7 mouse cellular contexts compared by ENCODE assay signal in the genomic region with DNA sequence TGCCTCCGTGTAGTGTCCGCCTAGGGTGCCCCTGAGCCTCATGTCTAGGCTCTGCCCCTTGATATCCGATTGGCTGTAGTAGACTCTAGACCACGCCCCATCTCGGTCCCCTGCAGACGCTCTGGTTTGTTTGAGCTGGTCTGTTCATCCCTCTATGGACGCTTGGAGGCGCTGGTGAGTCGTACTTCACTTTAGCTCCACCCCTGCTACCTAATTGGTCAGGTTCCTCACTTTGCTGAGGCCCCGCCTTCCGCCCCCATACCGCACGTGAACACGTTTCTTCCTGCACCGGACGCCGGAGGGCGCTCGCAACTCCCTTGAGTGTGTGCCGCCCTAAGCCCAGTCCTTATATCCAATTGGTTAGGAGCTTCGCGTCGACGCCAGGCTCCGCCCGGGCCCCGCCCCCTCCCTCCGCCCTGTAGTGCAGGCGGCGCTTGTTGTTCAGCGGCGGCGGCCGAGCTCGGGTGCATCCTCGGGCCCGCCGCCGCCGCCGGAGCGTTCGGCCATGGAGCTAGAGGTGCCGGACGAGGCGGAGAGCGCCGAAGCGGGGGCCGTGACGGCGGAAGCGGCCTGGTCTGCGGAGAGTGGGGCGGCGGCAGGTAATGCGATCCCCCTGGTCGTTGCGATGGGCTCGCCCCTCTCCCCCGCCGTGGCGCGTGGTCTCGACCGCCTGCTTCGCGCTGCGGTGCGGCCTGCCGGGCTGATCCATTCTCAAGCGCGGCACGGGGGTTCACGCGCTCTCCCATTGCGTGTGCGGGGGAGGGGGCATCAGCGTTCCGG. TPM values are rescaled to one million over a fixed set of nuclear protein-coding genes. Genes with fewer than 3 reads are reported as not detected.
A peak's percentile ranks its signal among the peaks of the same experiment; 100 is the strongest.
DNase-seq lines count a peak whose midpoint lies in the region; ATAC-seq lines count a peak whose summit lies in the region.

A gene (plus strand): TSS at position 410 of the 780 bp plus-strand sequence.

- peak; percentile 93 for ATAC-seq in intestine, embryonic 16.5 days
- peak; percentile 95 for ATAC-seq in midbrain, embryonic 11.5 days (ENCODE audit: low FRiP score)

- WGBS in intestine, embryonic 16.5 days: under 1% methylated on average over 67 of the region's 80 CpGs
- WGBS in midbrain, embryonic 11.5 days: under 1% methylated on average over 75 of the region's 80 CpGs

- H3K9me3 ChIP-seq in intestine, embryonic 16.5 days (ENCODE audit: control insufficient read depth, low read length): no peaks in the 10 kb centered on the region
- H3K9me3 ChIP-seq in midbrain, embryonic 11.5 days (ENCODE audit: control insufficient read depth, low read length): no peaks in the 10 kb centered on the region

- intact Hi-C loops in left cerebral cortex, postnatal 36 days (cut with DNase I): no loop called here

- peak within 1 kb of the TSS; percentile 83 for H3K9ac ChIP-seq in intestine, embryonic 16.5 days (ENCODE audit: low read depth, low read length)
- peak within 1 kb of the TSS; percentile 88 for H3K9ac ChIP-seq in midbrain, embryonic 11.5 days (ENCODE audit: low read length)

- peaks cover 26% of the 10 kb centered on the region for H3K4me1 ChIP-seq in intestine, embryonic 16.5 days (ENCODE audit: control insufficient read depth, insufficient read depth, low read length)
- peaks cover 11% of the 10 kb centered on the region for H3K4me1 ChIP-seq in midbrain, embryonic 11.5 days (ENCODE audit: control insufficient read depth, insufficient read depth, low read length)

- H3K4me2 ChIP-seq in intestine, embryonic 16.5 days (ENCODE audit: low read depth, low read length): peak within 1 kb of the TSS; percentile 75
- H3K4me2 ChIP-seq in midbrain, embryonic 11.5 days: peak within 1 kb of the TSS; percentile 64

- peak within 1 kb of the TSS; percentile 89 for H3K4me3 ChIP-seq in intestine, embryonic 16.5 days (ENCODE audit: low read length)
- H3K4me3 ChIP-seq in midbrain, embryonic 11.5 days (ENCODE audit: low read depth, low read length): peak within 1 kb of the TSS; percentile 89

- H3K27me3 ChIP-seq in intestine, embryonic 16.5 days (replicated peaks; ENCODE audit: control insufficient read depth, insufficient read depth, low read length): no peaks in the 10 kb centered on the region
- peaks cover 23% of the 10 kb centered on the region for H3K27me3 ChIP-seq in midbrain, embryonic 11.5 days (ENCODE audit: control insufficient read depth, insufficient read depth, low read length)

- H3K36me3 ChIP-seq in intestine, embryonic 16.5 days (ENCODE audit: control insufficient read depth, insufficient read depth, low read length): no peaks in the 10 kb centered on the region
- H3K36me3 ChIP-seq in midbrain, embryonic 11.5 days (ENCODE audit: control insufficient read depth, insufficient read depth, low read length): no peaks in the 10 kb centered on the region

- peak within 1 kb of the TSS; percentile 86 for H3K27ac ChIP-seq in intestine, embryonic 16.5 days (ENCODE audit: low read length)
- H3K27ac ChIP-seq in midbrain, embryonic 11.5 days (ENCODE audit: low read depth, low read length): peak within 1 kb of the TSS; percentile 80

- peak; percentile 100 for DNase-seq in adrenal gland, adult 8-10 months
- peak; percentile 100 for DNase-seq in embryo, embryonic 9.5 days (ENCODE audit: extremely low spot score)
- peak; percentile 97 to 98 for DNase-seq in gastrocnemius, postnatal 4 days (ENCODE audit: low spot score in 2 of 2)
- peak; percentile 99 to 100 for DNase-seq in left cerebral cortex, postnatal 36 days (ENCODE audit: low spot score in 2 of 2)
- DNase-seq in midbrain, embryonic 11.5 days (ENCODE audit: low spot score, missing footprints): peak; percentile 100
- DNase-seq in skeletal muscle tissue, adult 2 months (ENCODE audit: low read depth, low spot score): peak; percentile 100

RNA-seq across cellular contexts. Expression of the gene that starts here (rescaled TPM):
- 10 to 100 TPM; 42.6 to 61.1 (median 53.3) TPM for total RNA-seq in adrenal gland, adult 8-10 months (2022)
- 10 to 100 TPM; 35.8 TPM for total RNA-seq in gastrocnemius, postnatal 4 days (2021)
- polyA plus RNA-seq in intestine, embryonic 16.5 days (2015; fragmentation: Nextera tagmentation; extraction: Ambion mirVana): 35.4 and 40.5 TPM in 2 replicates
- total RNA-seq in left cerebral cortex, postnatal 36 days (2021): 100 to 1,000 TPM; 419 to 450 TPM
- polyA plus RNA-seq in midbrain, embryonic 11.5 days (2014; fragmentation: Nextera tagmentation; extraction: Ambion mirVana): 42.0 and 46.2 TPM in 2 replicates

Comparison
In these comparisons a context has a peak if more than half of its experiments do, and no peak if none do; other contexts are left out.
1. Peak in every context shown above with its lines: DNase-seq, ATAC-seq, H3K4me3 ChIP-seq and H3K27ac ChIP-seq.
2. RNA of the gene that starts here (total RNA-seq): 419 to 450 TPM in left cerebral cortex, postnatal 36 days; 42.6 to 61.1 TPM in adrenal gland, adult 8-10 months and 35.8 TPM in gastrocnemius, postnatal 4 days; every median in the first group is over 4 times any median in the second.